Mouse (Mus musculus): Measurements from ENCODE around the gene Rpl34. TPM values are rescaled to one million over a fixed set of nuclear protein-coding genes. Genes with fewer than 3 reads are reported as not detected.
A peak's percentile ranks its signal among the peaks of the same experiment; 100 is the strongest.

Rpl34 gene
- polyA plus RNA-seq, 1 experiment from 2014 or later, result 868 TPM

GRCm38 (mm10) chr3:130727676-130728075, 2.5 kb downstream of the Rpl34 start:
- WGBS, result 90% methylated on average over 4 of the region's 4 CpGs
- Histone ChIP-seq H3K27me3 (ENCODE audit: low read depth, poor library complexity, severe bottlenecking) (no peaks in the 10 kb centered on the region), H3K9me3 (replicated peaks) (no peaks in the 10 kb centered on the region), H3K36me3 (peaks cover 47% of the 10 kb centered on the region), H3K4me1 (peaks cover 24% of the 10 kb centered on the region), H3K4me3 (no peak overlapping the region), H3K27ac (replicated peaks) (no peak overlapping the region)
- no peak for DNase-seq (ENCODE audit: low spot score)

- WGBS, result 88% methylated on average over 1 of the region's 1 CpGs
- Histone ChIP-seq H3K27me3 (ENCODE audit: low read depth, poor library complexity, severe bottlenecking) (no peaks in the 10 kb centered on the region), H3K4me3 (no peak overlapping the region), H3K36me3 (peaks cover 47% of the 10 kb centered on the region), H3K9me3 (replicated peaks) (no peaks in the 10 kb centered on the region), H3K4me1 (peaks cover 24% of the 10 kb centered on the region), H3K27ac (replicated peaks) (no peak overlapping the region)
- DNase-seq (ENCODE audit: low spot score), result no peak
These were observed 3.2 kb downstream of the Rpl34 start for GRCm38 (mm10) chr3:130727036-130727435.

- no peaks in the 10 kb centered on the region for H3K27me3 ChIP-seq (ENCODE audit: low read depth, poor library complexity, severe bottlenecking)
- peaks cover 19% of the 10 kb centered on the region for H3K4me1 ChIP-seq
- no peak overlapping the region for H3K27ac ChIP-seq (replicated peaks)
- H3K9me3 ChIP-seq (replicated peaks), result no peaks in the 10 kb centered on the region
- H3K36me3 ChIP-seq, result peaks cover 47% of the 10 kb centered on the region
- WGBS, result 76% methylated on average over 2 of the region's 2 CpGs
- no peak overlapping the region for H3K4me3 ChIP-seq
- DNase-seq (ENCODE audit: low spot score), result no peak
These were observed 4.5 kb downstream of the Rpl34 start for GRCm38 (mm10) chr3:130725718-130726117.

GRCm38 (mm10) chr3:130722733-130723478, 7.3 kb downstream of the Rpl34 start:
- Histone ChIP-seq H3K36me3 (peaks cover 35% of the 10 kb centered on the region), H3K9me3 (replicated peaks) (no peaks in the 10 kb centered on the region), H3K4me3 (no peak overlapping the region), H3K27ac (replicated peaks) (peak overlapping the region; percentile 46; the same call in 1 of the 2 replicates), H3K27me3 (ENCODE audit: low read depth, poor library complexity, severe bottlenecking) (no peaks in the 10 kb centered on the region), H3K4me1 (peaks cover 2% of the 10 kb centered on the region; the same call in 1 of the 2 replicates)
- WGBS, result 88% methylated on average over 11 of the region's 11 CpGs
- no peak for DNase-seq (ENCODE audit: low spot score)

GRCm38 (mm10) chr3:130720225-130720624, 10.0 kb downstream of the Rpl34 start:
- H3K9me3 ChIP-seq (replicated peaks), result no peaks in the 10 kb centered on the region
- 88% methylated on average over 4 of the region's 4 CpGs for WGBS
- no peak overlapping the region for H3K4me3 ChIP-seq
- no peaks in the 10 kb centered on the region for H3K4me1 ChIP-seq
- no peak for DNase-seq (ENCODE audit: low spot score)
- H3K27ac ChIP-seq (replicated peaks), result no peak overlapping the region
- peaks cover 8% of the 10 kb centered on the region for H3K36me3 ChIP-seq
- no peaks in the 10 kb centered on the region for H3K27me3 ChIP-seq (ENCODE audit: low read depth, poor library complexity, severe bottlenecking)

GRCm38 (mm10) chr3:130718871-130719270, 11.3 kb downstream of the Rpl34 start:
- DNase-seq (ENCODE audit: low spot score), result no peak
- no peaks in the 10 kb centered on the region for H3K36me3 ChIP-seq
- 90% methylated on average over 4 of the region's 4 CpGs for WGBS

GRCm38 (mm10) chr3:130716555-130716954, 13.6 kb downstream of the Rpl34 start:
- WGBS, result 93% methylated on average over 7 of the region's 7 CpGs

More at GRCm38 (mm10) chr3:130718871-130719270, 11.3 kb downstream of the Rpl34 start:
- H3K27me3 ChIP-seq (ENCODE audit: low read depth, poor library complexity, severe bottlenecking), result no peaks in the 10 kb centered on the region
- no peaks in the 10 kb centered on the region for H3K9me3 ChIP-seq (replicated peaks)
- H3K4me1 ChIP-seq, result 0 out of 2 replicates have a peak, but pooled peaks cover 4% of the 10 kb centered on the region
- no peak overlapping the region for H3K4me3 ChIP-seq
- H3K27ac ChIP-seq (replicated peaks), result no peak overlapping the region

GRCm38 (mm10) chr3:130714775-130715568, 15.2 kb downstream of the Rpl34 start:
- 25% methylated on average over 22 of the region's 22 CpGs for WGBS

More at GRCm38 (mm10) chr3:130716555-130716954, 13.6 kb downstream of the Rpl34 start:
- no peaks in the 10 kb centered on the region for H3K36me3 ChIP-seq
- H3K4me3 ChIP-seq, result no peak overlapping the region
- no peak for DNase-seq (ENCODE audit: low spot score)
- no peak overlapping the region for H3K27ac ChIP-seq (replicated peaks)
- H3K4me1 ChIP-seq, result 0 out of 2 replicates have a peak, but pooled peaks cover 4% of the 10 kb centered on the region
- H3K27me3 ChIP-seq (ENCODE audit: low read depth, poor library complexity, severe bottlenecking), result no peaks in the 10 kb centered on the region
- H3K9me3 ChIP-seq (replicated peaks), result no peaks in the 10 kb centered on the region

GRCm38 (mm10) chr3:130712891-130713290, 17.3 kb downstream of the Rpl34 start:
- H3K9me3 ChIP-seq (replicated peaks), result no peaks in the 10 kb centered on the region
- H3K36me3 ChIP-seq, result no peaks in the 10 kb centered on the region
- H3K27ac ChIP-seq (replicated peaks), result no peak overlapping the region
- H3K27me3 ChIP-seq (ENCODE audit: low read depth, poor library complexity, severe bottlenecking), result no peaks in the 10 kb centered on the region
- no peak for DNase-seq (ENCODE audit: low spot score)
- 62% methylated on average over 6 of the region's 6 CpGs for WGBS
- peaks cover 16% of the 10 kb centered on the region for H3K4me1 ChIP-seq
- H3K4me3 ChIP-seq, result no peak overlapping the region

More at GRCm38 (mm10) chr3:130714775-130715568, 15.2 kb downstream of the Rpl34 start:
- Histone ChIP-seq H3K27ac (replicated peaks) (no peak overlapping the region), H3K27me3 (ENCODE audit: low read depth, poor library complexity, severe bottlenecking) (no peaks in the 10 kb centered on the region), H3K9me3 (replicated peaks) (no peaks in the 10 kb centered on the region), H3K4me3 (peak overlapping the region; percentile 49), H3K4me1 (peaks cover 6% of the 10 kb centered on the region), H3K36me3 (no peaks in the 10 kb centered on the region)
- DNase-seq (ENCODE audit: low spot score), result peak; percentile 50

- H3K4me3 ChIP-seq, result peak overlapping the region; percentile 80
- H3K9me3 ChIP-seq (replicated peaks), result no peaks in the 10 kb centered on the region
- WGBS, result 65% methylated on average over 7 of the region's 7 CpGs
- peaks cover 7% of the 10 kb centered on the region; the same call in 1 of the 2 replicates for H3K36me3 ChIP-seq
- peaks cover 29% of the 10 kb centered on the region for H3K4me1 ChIP-seq
- H3K27me3 ChIP-seq (ENCODE audit: low read depth, poor library complexity, severe bottlenecking), result no peaks in the 10 kb centered on the region
- DNase-seq (ENCODE audit: low spot score), result no peak
- peak overlapping the region; percentile 95 for H3K27ac ChIP-seq (replicated peaks)
These were observed 20.1 kb downstream of the Rpl34 start for GRCm38 (mm10) chr3:130710103-130710502.

GRCm38 (mm10) chr3:130708967-130709924, 21.0 kb downstream of the Rpl34 start, which contains the start of gene Ostc:
Ostc (minus strand) TSS chr3:130709444.
- Histone ChIP-seq H3K27me3 (ENCODE audit: low read depth, poor library complexity, severe bottlenecking) (no peaks in the 10 kb centered on the region), H3K36me3 (peaks cover 16% of the 10 kb centered on the region), H3K27ac (replicated peaks) (peak within 1 kb of the TSS; percentile 95), H3K4me1 (peaks cover 25% of the 10 kb centered on the region), H3K4me3 (peak within 1 kb of the TSS; percentile 80), H3K9me3 (replicated peaks) (no peaks in the 10 kb centered on the region)
- WGBS, result under 1% methylated on average over 45 of the region's 45 CpGs
- DNase-seq (ENCODE audit: low spot score), result peak; percentile 92

- no peaks in the 10 kb centered on the region for H3K27me3 ChIP-seq (ENCODE audit: low read depth, poor library complexity, severe bottlenecking)
- 3% methylated on average over 5 of the region's 5 CpGs for WGBS
- H3K4me3 ChIP-seq, result peak overlapping the region; percentile 80
- H3K27ac ChIP-seq (replicated peaks), result peak overlapping the region; percentile 95
- H3K4me1 ChIP-seq, result peaks cover 25% of the 10 kb centered on the region
- peaks cover 23% of the 10 kb centered on the region for H3K36me3 ChIP-seq
- no peaks in the 10 kb centered on the region for H3K9me3 ChIP-seq (replicated peaks)
- DNase-seq (ENCODE audit: low spot score), result no peak
These were observed 21.7 kb downstream of the Rpl34 start for GRCm38 (mm10) chr3:130708529-130708928.

All from midbrain, embryonic 10.5 days (tissue).